Mouse (Mus musculus) hindbrain, embryonic 16.5 days (tissue): ENCODE measurements around the gene Cog1. TPM values are rescaled to one million over a fixed set of nuclear protein-coding genes. Genes with fewer than 3 reads are reported as not detected.

Source experiments
- ATAC-seq: fragments of 200-750 bp; cut with Nextera tagmentation; 2 replicates; pipeline ENCODE4 v1.8.0; 2017; ENCODE audit warnings: moderate TSS enrichment, moderate library complexity
- H3K27ac ChIP-seq: fragments of 300-500 bp; sonication (generic); 2 replicates; pipeline ENCODE4 v1.5.1; 2014; ENCODE audit warnings: low read depth, mild to moderate bottlenecking, control low read depth, low read length, moderate library complexity
- H3K27me3 ChIP-seq: fragments of 300-500 bp; sonication (generic); replicated peaks from 2 replicates; pipeline ENCODE4 v1.6.1; 2014; ENCODE audit warnings: low read length; ENCODE audit not compliant: control insufficient read depth, insufficient read depth
- H3K36me3 ChIP-seq: fragments of 300-500 bp; sonication (generic); 2 replicates; pipeline ENCODE4 v1.6.1; 2014; ENCODE audit warnings: mild to moderate bottlenecking, low read length, moderate library complexity, mixed read lengths; ENCODE audit not compliant: control insufficient read depth, insufficient read depth
- H3K4me1 ChIP-seq: fragments of 300-500 bp; sonication (generic); 2 replicates; pipeline ENCODE4 v1.6.1; 2014; ENCODE audit warnings: low read depth, low read length; ENCODE audit not compliant: control insufficient read depth, insufficient read depth
- H3K4me2 ChIP-seq: fragments of 300-500 bp; sonication (generic); 2 replicates; pipeline ENCODE4 v1.6.1; 2014; ENCODE audit warnings: mild to moderate bottlenecking, low read length, control low read depth, moderate library complexity
- H3K4me3 ChIP-seq: fragments of 300-500 bp; sonication (generic); 2 replicates; pipeline ENCODE4 v1.5.1; 2014; ENCODE audit warnings: mild to moderate bottlenecking, low read length, control low read depth, moderate library complexity
- H3K9ac ChIP-seq: fragments of 300-500 bp; sonication (generic); 2 replicates; pipeline ENCODE4 v1.6.1; 2014; ENCODE audit warnings: low read depth, mild to moderate bottlenecking, control low read depth, low read length, moderate library complexity
- H3K9me3 ChIP-seq: fragments of 300-500 bp; sonication (generic); 2 replicates; pipeline ENCODE4 v1.6.1; 2014; ENCODE audit warnings: mild to moderate bottlenecking, low read length, moderate library complexity; ENCODE audit not compliant: control insufficient read depth
- WGBS: fragments of 180-500 bp; shearing (Covaris S2); extraction: QIAGEN DNeasy Blood & Tissue Kit; methylation state at CpG from one replicate; pipeline ENCODE4 v1.1.7; 2014; 5-methylcytosine and 5-hydroxymethylcytosine counted together
- polyA plus RNA-seq: library from polyadenylated mRNA; unstranded; fragments of >200 nt; fragmentation: Nextera tagmentation; extraction: Ambion mirVana; gene quantifications from 2 replicates; pipeline ENCODE4 v1.2.1, GENCODE M21; 2015

The Cog1 gene
- polyA plus RNA-seq, 1 experiment from 2014 or later: 35.3 TPM

- Histone ChIP-seq H3K27me3 (no peaks in the 10 kb centered on the region), H3K9ac (no peak overlapping the region), H3K4me1 (peaks cover 3% of the 10 kb centered on the region; the same call in 1 of the 2 replicates), H3K4me3 (no peak overlapping the region), H3K9me3 (no peaks in the 10 kb centered on the region), H3K4me2 (no peak overlapping the region), H3K36me3 (peaks cover 8% of the 10 kb centered on the region), H3K27ac (no peak overlapping the region)
- ATAC-seq: no peak
- WGBS: 92% methylated on average over 5 of the region's 5 CpGs
These were observed 19.9 kb downstream of the Cog1 start for GRCm38 (mm10) chr11:113668857-113669256.

- no peak overlapping the region for H3K9ac ChIP-seq
- peaks cover 3% of the 10 kb centered on the region; the same call in 1 of the 2 replicates for H3K4me1 ChIP-seq
- 86% methylated on average over 4 of the region's 4 CpGs for WGBS
- no peak overlapping the region for H3K4me3 ChIP-seq
- peaks cover 7% of the 10 kb centered on the region for H3K36me3 ChIP-seq
- no peak for ATAC-seq
- no peaks in the 10 kb centered on the region for H3K27me3 ChIP-seq
- no peaks in the 10 kb centered on the region for H3K9me3 ChIP-seq
- no peak overlapping the region for H3K27ac ChIP-seq
- H3K4me2 ChIP-seq: no peak overlapping the region
These were observed 20.7 kb downstream of the Cog1 start for GRCm38 (mm10) chr11:113669711-113670110.

- H3K9ac ChIP-seq: no peak overlapping the region
- H3K36me3 ChIP-seq: peaks cover 14% of the 10 kb centered on the region
- WGBS: 90% methylated on average over 4 of the region's 4 CpGs
- H3K4me1 ChIP-seq: no peaks in the 10 kb centered on the region
- no peak for ATAC-seq
- no peak overlapping the region for H3K4me3 ChIP-seq
- H3K9me3 ChIP-seq: no peaks in the 10 kb centered on the region
- H3K27ac ChIP-seq: no peak overlapping the region
- no peaks in the 10 kb centered on the region for H3K27me3 ChIP-seq
- no peak overlapping the region for H3K4me2 ChIP-seq
These were observed 24.6 kb downstream of the Cog1 start for GRCm38 (mm10) chr11:113673614-113674013.

GRCm38 (mm10) chr11:113674595-113674994, 25.6 kb downstream of the Cog1 start:
- no peak overlapping the region for H3K4me3 ChIP-seq
- WGBS: 85% methylated on average over 5 of the region's 5 CpGs
- H3K4me2 ChIP-seq: no peak overlapping the region
- no peak overlapping the region for H3K27ac ChIP-seq
- H3K36me3 ChIP-seq: peaks cover 14% of the 10 kb centered on the region
- no peak overlapping the region for H3K9ac ChIP-seq
- H3K4me1 ChIP-seq: no peaks in the 10 kb centered on the region
- ATAC-seq: no peak
- H3K27me3 ChIP-seq: no peaks in the 10 kb centered on the region
- no peaks in the 10 kb centered on the region for H3K9me3 ChIP-seq

- WGBS: 76% methylated on average over 2 of the region's 2 CpGs
- Histone ChIP-seq H3K27ac (no peak overlapping the region), H3K4me1 (peaks cover 9% of the 10 kb centered on the region), H3K27me3 (no peaks in the 10 kb centered on the region), H3K4me2 (no peak overlapping the region), H3K4me3 (no peak overlapping the region), H3K36me3 (peaks cover 12% of the 10 kb centered on the region), H3K9me3 (no peaks in the 10 kb centered on the region), H3K9ac (no peak overlapping the region)
- ATAC-seq: no peak
These were observed 27.9 kb downstream of the Cog1 start for GRCm38 (mm10) chr11:113676847-113677246.

- no peaks in the 10 kb centered on the region for H3K27me3 ChIP-seq
- peaks cover 14% of the 10 kb centered on the region for H3K4me1 ChIP-seq
- no peak overlapping the region for H3K4me3 ChIP-seq
- 95% methylated on average over 2 of the region's 2 CpGs for WGBS
- no peak for ATAC-seq
- H3K36me3 ChIP-seq: peaks cover 9% of the 10 kb centered on the region
- no peak overlapping the region for H3K27ac ChIP-seq
- no peak overlapping the region for H3K9ac ChIP-seq
- no peak overlapping the region for H3K4me2 ChIP-seq
- H3K9me3 ChIP-seq: no peaks in the 10 kb centered on the region
These were observed 28.4 kb downstream of the Cog1 start for GRCm38 (mm10) chr11:113677378-113677777.

GRCm38 (mm10) chr11:113678373-113678772, 29.4 kb downstream of the Cog1 start:
- H3K4me1 ChIP-seq: peaks cover 19% of the 10 kb centered on the region
- H3K36me3 ChIP-seq: peaks cover 7% of the 10 kb centered on the region
- no peaks in the 10 kb centered on the region for H3K27me3 ChIP-seq
- no peak overlapping the region for H3K27ac ChIP-seq
- H3K4me3 ChIP-seq: no peak overlapping the region
- no peaks in the 10 kb centered on the region for H3K9me3 ChIP-seq
- H3K4me2 ChIP-seq: no peak overlapping the region
- WGBS: 87% methylated on average over 8 of the region's 8 CpGs
- H3K9ac ChIP-seq: no peak overlapping the region
- ATAC-seq: no peak

GRCm38 (mm10) chr11:113680954-113681353, 32.0 kb downstream of the Cog1 start:
- Histone ChIP-seq H3K27ac (no peak overlapping the region), H3K27me3 (no peaks in the 10 kb centered on the region), H3K4me2 (no peak overlapping the region), H3K4me3 (no peak overlapping the region), H3K36me3 (peaks cover 4% of the 10 kb centered on the region; the same call in 1 of the 2 replicates), H3K4me1 (peaks cover 31% of the 10 kb centered on the region), H3K9ac (no peak overlapping the region), H3K9me3 (no peaks in the 10 kb centered on the region)
- WGBS: 94% methylated on average over 2 of the region's 2 CpGs
- no peak for ATAC-seq

- H3K27ac ChIP-seq: no peak overlapping the region
- H3K36me3 ChIP-seq: no peaks in the 10 kb centered on the region
- no peaks in the 10 kb centered on the region for H3K27me3 ChIP-seq
- peak overlapping the region; percentile 91; the same call in 1 of the 2 replicates for H3K4me2 ChIP-seq
- ATAC-seq: no peak
- H3K4me3 ChIP-seq: no peak overlapping the region
- H3K9me3 ChIP-seq: no peaks in the 10 kb centered on the region
- H3K9ac ChIP-seq: no peak overlapping the region
- peaks cover 38% of the 10 kb centered on the region for H3K4me1 ChIP-seq
These were observed 33.0 kb downstream of the Cog1 start for GRCm38 (mm10) chr11:113681979-113682378.
